Mouse (Mus musculus): ENCODE data around the gene Ppp2r2d.

- TF ChIP-seq CTCF (IDR thresholded peaks at IDR 0.05; ENCODE audit: low read depth) (no peak), EP300 (IDR thresholded peaks at IDR 0.05; ENCODE audit: low read depth) (no peak)
Observed at GRCm38 (mm10) chr7:138864776-138865175, 18.9 kb downstream of the Ppp2r2d start.

Data from liver, postnatal 0 days (tissue).